Comparison of ENCODE assay signal across 8 mouse cellular contexts in the genomic region with DNA sequence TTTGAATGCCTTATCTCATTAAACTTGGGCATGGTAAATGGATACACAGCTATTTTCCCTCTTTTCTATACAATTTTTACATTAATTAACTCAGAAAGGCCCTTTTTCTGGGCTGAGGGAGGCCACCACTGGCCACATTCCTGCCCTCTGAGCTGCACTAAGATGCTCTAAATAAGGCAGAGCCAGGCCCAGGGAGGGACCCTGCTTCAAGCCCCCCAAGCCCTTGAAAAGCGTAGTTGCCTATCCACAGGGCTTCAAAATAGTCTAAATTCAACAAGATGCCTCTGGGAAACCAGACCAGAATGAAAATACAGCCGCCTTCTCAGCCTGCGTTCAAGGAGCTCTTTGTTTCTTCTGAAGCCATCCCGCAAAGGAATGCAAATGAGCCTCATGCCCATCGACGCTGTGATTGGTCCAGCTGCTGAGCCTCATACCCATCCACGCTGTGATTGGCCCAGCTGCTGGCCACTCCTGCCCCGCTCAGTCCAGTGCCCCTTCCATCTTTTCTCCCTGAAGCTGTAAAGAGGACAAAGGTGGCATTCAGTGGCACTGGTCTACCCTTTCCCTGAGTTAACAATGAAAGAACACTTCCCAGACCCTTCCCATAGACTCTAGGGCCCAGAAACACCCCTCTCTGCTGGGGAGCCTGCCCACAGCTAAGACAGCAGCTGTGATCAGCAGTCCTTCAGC. TPM values are rescaled to one million over a fixed set of nuclear protein-coding genes. Genes with fewer than 3 reads are reported as not detected.
DNase-seq lines count a peak whose midpoint lies in the region; ATAC-seq lines count a peak whose summit lies in the region.

No protein-coding gene starts in this region.

- H3K4me2 ChIP-seq in forebrain, embryonic 13.5 days, result peak overlapping the region; percentile 39
- 0 out of 2 replicates have a peak overlapping the region, but pooled peaks have one; percentile 26 for H3K4me2 ChIP-seq in neural tube, embryonic 14.5 days (ENCODE audit: low read depth, low read length)

- peak; percentile 59 for DNase-seq in layer of hippocampus, adult 11-12 months (ENCODE audit: low spot score)
- no peak for DNase-seq in layer of hippocampus, postnatal 25 days (ENCODE audit: extremely low spot score in 1 of 2, low spot score in 1 of 2)
- peak; percentile 59 to 64 for DNase-seq in left cerebral cortex, adult 9 months (ENCODE audit: low spot score in 2 of 2)
- DNase-seq in c-Kit-positive CD71-positive TER-119-positive erythroid progenitor cells, embryonic 14.5 days (ENCODE audit: low spot score), result no peak
- no peak for DNase-seq in ovary, postnatal 36 days (ENCODE audit: low spot score)
- DNase-seq in heart, adult 8-10 months (ENCODE audit: low spot score), result no peak

- peaks cover 58% of the 10 kb centered on the region for H3K4me1 ChIP-seq in forebrain, embryonic 13.5 days
- 0 out of 2 replicates have a peak, but pooled peaks cover 7% of the 10 kb centered on the region for H3K4me1 ChIP-seq in neural tube, embryonic 14.5 days (ENCODE audit: control insufficient read depth, insufficient read depth, low read length)

- WGBS in forebrain, embryonic 13.5 days, result 25% methylated on average over 8 of the region's 8 CpGs
- WGBS in neural tube, embryonic 14.5 days, result 26% methylated on average over 8 of the region's 8 CpGs

- H3K27me3 ChIP-seq in forebrain, embryonic 13.5 days, result no peaks in the 10 kb centered on the region
- H3K27me3 ChIP-seq in neural tube, embryonic 14.5 days (ENCODE audit: control insufficient read depth, insufficient read depth, low read length), result no peaks in the 10 kb centered on the region

- no peak overlapping the region for H3K4me3 ChIP-seq in forebrain, embryonic 13.5 days
- no peak overlapping the region for H3K4me3 ChIP-seq in neural tube, embryonic 14.5 days (ENCODE audit: low read depth, low read length)

- ATAC-seq in forebrain, embryonic 13.5 days, result peak; percentile 98
- peak; percentile 99 for ATAC-seq in neural tube, embryonic 14.5 days (ENCODE audit: low read depth)

- peak overlapping the region; percentile 48; the same call in 1 of the 2 replicates for H3K9ac ChIP-seq in forebrain, embryonic 13.5 days
- H3K9ac ChIP-seq in neural tube, embryonic 14.5 days (replicated peaks; ENCODE audit: low read depth, low read length), result no peak overlapping the region

- H3K9me3 ChIP-seq in forebrain, embryonic 13.5 days (replicated peaks), result no peaks in the 10 kb centered on the region
- H3K9me3 ChIP-seq in neural tube, embryonic 14.5 days (ENCODE audit: control insufficient read depth, low read length), result no peaks in the 10 kb centered on the region

- peak overlapping the region; percentile 96 for H3K27ac ChIP-seq in forebrain, embryonic 13.5 days
- H3K27ac ChIP-seq in neural tube, embryonic 14.5 days (ENCODE audit: low read depth, low read length), result peak overlapping the region; percentile 84

- H3K36me3 ChIP-seq in forebrain, embryonic 13.5 days (ENCODE audit: poor library complexity, severe bottlenecking), result peaks cover 33% of the 10 kb centered on the region
- H3K36me3 ChIP-seq in neural tube, embryonic 14.5 days (ENCODE audit: control insufficient read depth, insufficient read depth, low read length), result no peaks in the 10 kb centered on the region

RNA-seq across cellular contexts. Expression of gene Acss1, which starts 24.4 kb away (rescaled TPM):
- 10 to 100 TPM; 22.9 to 32.2 TPM for total RNA-seq in layer of hippocampus, postnatal 25 days (2021)
- polyA plus RNA-seq in forebrain, embryonic 13.5 days (2015; fragmentation: Nextera tagmentation; extraction: Ambion mirVana), result 32.9 and 34.1 TPM in 2 replicates
- polyA plus RNA-seq in neural tube, embryonic 14.5 days (2014; fragmentation: Nextera tagmentation; extraction: Ambion mirVana), result 13.0 and 15.4 TPM in 2 replicates
- total RNA-seq in heart, adult 8-10 months (2022), result 100 to 1,000 TPM; 259 to 343 (median 275) TPM

RNA-seq across cellular contexts. Expression of gene Apmap, which starts 35.5 kb away (rescaled TPM):
- total RNA-seq in layer of hippocampus, postnatal 25 days (2021), result 10 to 100 TPM; 52.4 to 58.0 TPM
- 37.1 and 40.2 TPM in 2 replicates for polyA plus RNA-seq in forebrain, embryonic 13.5 days (2015; fragmentation: Nextera tagmentation; extraction: Ambion mirVana)
- polyA plus RNA-seq in neural tube, embryonic 14.5 days (2014; fragmentation: Nextera tagmentation; extraction: Ambion mirVana), result 48.3 and 48.4 TPM in 2 replicates
- total RNA-seq in heart, adult 8-10 months (2022), result 10 to 100 TPM; 46.6 to 68.1 (median 52.7) TPM

RNA-seq across cellular contexts. Expression of gene Vsx1, which starts 45.3 kb away (rescaled TPM):
- under 1 TPM in 1 of 2 experiments, not detected in 1; 0.07 TPM for total RNA-seq in layer of hippocampus, postnatal 25 days (2021)
- 0.10 and 0.12 TPM in 2 replicates for polyA plus RNA-seq in forebrain, embryonic 13.5 days (2015; fragmentation: Nextera tagmentation; extraction: Ambion mirVana)
- 0.06 and 0.07 TPM in 2 replicates for polyA plus RNA-seq in neural tube, embryonic 14.5 days (2014; fragmentation: Nextera tagmentation; extraction: Ambion mirVana)
- under 1 TPM; 0.09 to 0.13 (median 0.12) TPM for total RNA-seq in heart, adult 8-10 months (2022)

Comparison
In these comparisons a context has a peak if more than half of its experiments do, and no peak if none do; other contexts are left out.
1. DNase-seq: peak in layer of hippocampus, adult 11-12 months (single experiment) and left cerebral cortex, adult 9 months (2 of 2); none in layer of hippocampus, postnatal 25 days (0 of 2), c-Kit-positive CD71-positive TER-119-positive erythroid progenitor cells, embryonic 14.5 days (single experiment), ovary, postnatal 36 days (single experiment) and heart, adult 8-10 months (single experiment).
2. RNA of gene Acss1, which starts 24.4 kb away (total RNA-seq): 259 to 343 TPM in heart, adult 8-10 months; 22.9 to 32.2 TPM in layer of hippocampus, postnatal 25 days; every median in the first group is over 4 times any median in the second.